Mouse (Mus musculus) kidney, embryonic 16.5 days (tissue): ENCODE measurements around the gene Pi4ka. TPM values are rescaled to one million over a fixed set of nuclear protein-coding genes. Genes with fewer than 3 reads are reported as not detected.
A peak's percentile ranks its signal among the peaks of the same experiment; 100 is the strongest.
"Not testable (repeated sequence)": the region's sequence is repeated elsewhere in the genome, so short reads cannot be mapped to it uniquely, and the experiment has no call there.

ENCODE experiments used
- ATAC-seq: fragments of 200-750 bp; cut with Nextera tagmentation; 2 replicates; pipeline ENCODE4 v1.8.0; 2017; ENCODE audit warnings: moderate TSS enrichment; ENCODE audit not compliant: low FRiP score, low TSS enrichment
- H3K27ac ChIP-seq: fragments of 300-500 bp; sonication (generic); 2 replicates; pipeline ENCODE4 v1.5.1; 2014; ENCODE audit warnings: low read length
- H3K27me3 ChIP-seq: fragments of 300-500 bp; sonication (generic); 2 replicates; pipeline ENCODE4 v1.6.1; 2014; ENCODE audit warnings: low read length, control low read depth, mixed read lengths; ENCODE audit not compliant: insufficient read depth
- H3K36me3 ChIP-seq: fragments of 300-500 bp; sonication (generic); 2 replicates; pipeline ENCODE4 v1.6.1; 2014; ENCODE audit warnings: low read length, control low read depth, mixed read lengths; ENCODE audit not compliant: insufficient read depth
- H3K4me1 ChIP-seq: fragments of 300-500 bp; sonication (generic); 2 replicates; pipeline ENCODE4 v1.6.1; 2014; ENCODE audit warnings: low read length, control low read depth, mixed read lengths; ENCODE audit not compliant: insufficient read depth
- H3K4me2 ChIP-seq: fragments of 300-500 bp; sonication (generic); replicated peaks from 2 replicates; pipeline ENCODE4 v1.6.1; 2014; ENCODE audit warnings: low read depth, low read length
- H3K4me3 ChIP-seq: fragments of 300-500 bp; sonication (generic); 2 replicates; pipeline ENCODE4 v1.5.1; 2014; ENCODE audit warnings: mild to moderate bottlenecking, low read length
- H3K9ac ChIP-seq: fragments of 300-500 bp; sonication (generic); replicated peaks from 2 replicates; pipeline ENCODE4 v1.6.1; 2014; ENCODE audit warnings: low read length
- H3K9me3 ChIP-seq: fragments of 300-500 bp; sonication (generic); 2 replicates; pipeline ENCODE4 v1.6.1; 2016; ENCODE audit warnings: low read length, control low read depth
- WGBS: fragments of 180-500 bp; shearing (Covaris S2); extraction: QIAGEN DNeasy Blood & Tissue Kit; methylation state at CpG from one replicate; pipeline ENCODE4 v1.1.7; 2014; 5-methylcytosine and 5-hydroxymethylcytosine counted together
- polyA plus RNA-seq: library from polyadenylated mRNA; unstranded; fragments of >200 nt; fragmentation: Nextera tagmentation; extraction: Ambion mirVana; gene quantifications from 2 replicates; pipeline ENCODE4 v1.2.1, GENCODE M21; 2015

The Pi4ka gene
- polyA plus RNA-seq, 1 experiment from 2014 or later = 39.1 TPM

DNA sequence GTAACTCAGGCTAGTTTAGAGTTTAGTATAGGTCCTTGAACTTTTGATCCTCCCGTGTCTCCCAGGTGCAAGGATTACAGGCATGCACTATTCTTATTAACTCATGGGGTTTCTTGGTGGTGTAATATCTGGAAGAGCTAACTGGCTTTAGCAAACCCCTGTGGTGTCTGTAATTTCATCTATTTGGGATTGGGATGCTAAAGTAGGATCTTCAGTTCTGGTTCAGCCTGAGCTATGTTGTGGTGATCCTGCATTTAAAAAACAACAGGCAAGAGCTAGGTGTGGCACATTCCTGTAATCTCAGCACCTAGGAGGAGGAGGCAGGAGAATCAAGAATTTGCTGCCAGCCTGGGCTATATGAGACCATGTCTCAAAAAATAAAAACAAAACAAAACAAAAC, 161.1 kb downstream of the Pi4ka start:
- H3K36me3 ChIP-seq = no peaks in the 10 kb centered on the region
- no peak overlapping the region for H3K4me3 ChIP-seq
- no peak overlapping the region for H3K27ac ChIP-seq
- H3K4me2 ChIP-seq = no peak overlapping the region
- no peak overlapping the region for H3K9ac ChIP-seq
- no peaks in the 10 kb centered on the region for H3K27me3 ChIP-seq
- no peak for ATAC-seq
- WGBS = 71% methylated on average over 1 of the region's 1 CpGs
- no peaks in the 10 kb centered on the region for H3K9me3 ChIP-seq
- H3K4me1 ChIP-seq = peaks cover 22% of the 10 kb centered on the region

- Histone ChIP-seq H3K4me2 (no peak overlapping the region), H3K27me3 (no peaks in the 10 kb centered on the region), H3K27ac (0 out of 2 replicates have a peak overlapping the region, but pooled peaks have one; percentile 8), H3K9ac (0 out of 2 replicates have a peak overlapping the region, but pooled peaks have one; percentile 14), H3K4me1 (peaks cover 19% of the 10 kb centered on the region), H3K9me3 (no peaks in the 10 kb centered on the region), H3K36me3 (no peaks in the 10 kb centered on the region), H3K4me3 (no peak overlapping the region)
- 40% methylated on average over 1 of the region's 1 CpGs for whole genome bisulfite sequencing
- ATAC-seq = no peak
Measured at GRCm38 (mm10) chr16:17243731-17244130, 162.4 kb downstream of the Pi4ka start.

DNA sequence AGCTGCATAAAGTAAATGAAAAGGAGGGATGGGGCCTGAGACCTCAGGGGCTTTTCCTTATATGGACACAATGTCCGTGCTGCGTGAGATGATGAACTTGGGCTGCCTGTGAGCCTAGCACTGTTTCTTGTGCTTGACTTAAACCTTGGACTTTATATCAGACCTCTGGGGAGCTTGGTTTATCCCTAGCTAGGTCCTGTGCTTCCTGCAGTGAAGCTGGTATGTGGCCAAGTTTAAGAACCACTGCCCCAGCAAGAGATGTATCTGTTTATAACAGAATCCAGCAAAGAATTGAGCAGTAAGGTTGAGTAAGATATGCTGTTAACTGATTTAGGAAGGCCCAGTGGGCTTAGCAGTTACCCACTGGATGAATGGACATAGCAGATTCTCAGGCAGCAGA, 166.7 kb downstream of the Pi4ka start:
- WGBS = 55% methylated on average over 2 of the region's 2 CpGs
- Histone ChIP-seq H3K4me3 (no peak overlapping the region), H3K4me1 (peaks cover 42% of the 10 kb centered on the region), H3K36me3 (no peaks in the 10 kb centered on the region), H3K4me2 (no peak overlapping the region), H3K27ac (no peak overlapping the region), H3K27me3 (no peaks in the 10 kb centered on the region), H3K9ac (no peak overlapping the region), H3K9me3 (no peaks in the 10 kb centered on the region)
- no peak for ATAC-seq

DNA sequence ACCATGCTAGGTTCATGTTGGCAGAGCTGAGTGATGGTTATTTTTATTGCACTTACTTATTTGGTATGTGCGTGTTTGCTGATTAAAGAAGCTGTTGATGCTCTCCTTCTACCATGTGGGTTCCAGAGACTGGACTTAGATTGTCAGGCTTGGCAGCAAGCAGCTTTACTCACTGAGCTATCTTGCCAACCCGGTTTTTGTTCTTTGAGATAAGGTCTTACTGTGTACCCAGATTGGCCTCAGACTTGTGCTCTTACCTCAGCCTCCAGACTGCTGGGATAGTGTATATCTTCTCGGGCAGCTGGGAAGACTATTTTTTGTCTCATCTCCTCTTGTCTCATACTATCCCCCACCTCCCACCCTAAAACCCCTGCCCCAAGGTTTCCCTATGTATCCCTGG, 168.5 kb downstream of the Pi4ka start:
- H3K27ac ChIP-seq = no peak overlapping the region
- no peak overlapping the region for H3K4me3 ChIP-seq
- H3K9me3 ChIP-seq = no peaks in the 10 kb centered on the region
- ATAC-seq = no peak
- no peaks in the 10 kb centered on the region for H3K27me3 ChIP-seq
- no peak overlapping the region for H3K9ac ChIP-seq
- H3K36me3 ChIP-seq = no peaks in the 10 kb centered on the region
- H3K4me1 ChIP-seq = peaks cover 37% of the 10 kb centered on the region
- no peak overlapping the region for H3K4me2 ChIP-seq
- 83% methylated on average over 3 of the region's 3 CpGs for WGBS

DNA sequence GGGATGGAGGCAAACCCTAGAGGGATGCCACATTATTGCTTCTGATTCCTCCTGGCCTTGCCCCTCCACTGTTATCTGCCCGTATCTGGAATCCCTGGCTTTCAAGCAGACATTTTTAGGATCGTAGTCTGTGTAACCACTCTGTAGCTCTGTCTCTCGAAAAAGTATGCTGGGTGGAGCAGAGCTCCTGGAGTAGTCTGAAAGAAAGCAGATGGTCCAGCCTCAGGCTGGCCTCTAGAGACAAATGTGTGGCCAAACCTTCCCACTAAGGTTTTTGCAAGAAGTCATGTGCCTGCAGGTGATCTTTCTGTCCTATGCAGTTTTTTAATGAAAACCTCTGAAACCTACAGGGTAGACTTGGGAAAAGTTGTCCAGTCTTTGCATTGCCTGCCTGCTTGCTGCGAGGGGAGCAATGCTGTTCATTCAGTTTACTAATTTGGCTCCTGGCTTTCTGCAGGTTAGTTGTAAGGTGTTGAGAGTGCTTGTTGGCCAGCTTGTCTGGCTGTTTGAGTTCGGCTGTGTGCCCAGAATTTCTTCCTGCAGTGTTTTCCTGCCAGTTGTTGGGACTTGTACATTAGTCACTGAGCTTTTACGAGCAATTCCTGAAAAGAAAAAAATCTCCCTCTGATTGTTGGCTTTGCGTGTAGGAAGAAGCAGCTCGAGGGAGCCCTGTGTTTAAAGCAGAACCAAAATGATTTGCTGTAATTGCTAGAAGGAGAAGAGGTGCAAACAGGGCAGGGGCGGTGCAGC, 171.0 kb downstream of the Pi4ka start:
- peaks cover 38% of the 10 kb centered on the region for H3K4me1 ChIP-seq
- H3K27me3 ChIP-seq = no peaks in the 10 kb centered on the region
- H3K9me3 ChIP-seq = peaks cover 3% of the 10 kb centered on the region; the same call in 1 of the 2 replicates
- 23% methylated on average over 9 of the region's 9 CpGs for WGBS
- H3K27ac ChIP-seq = peak overlapping the region; percentile 17
- peak overlapping the region; percentile 87 for H3K4me3 ChIP-seq
- ATAC-seq = no peak
- H3K36me3 ChIP-seq = no peaks in the 10 kb centered on the region
- H3K4me2 ChIP-seq = peak overlapping the region; percentile 91
- H3K9ac ChIP-seq = peak overlapping the region; percentile 96

DNA sequence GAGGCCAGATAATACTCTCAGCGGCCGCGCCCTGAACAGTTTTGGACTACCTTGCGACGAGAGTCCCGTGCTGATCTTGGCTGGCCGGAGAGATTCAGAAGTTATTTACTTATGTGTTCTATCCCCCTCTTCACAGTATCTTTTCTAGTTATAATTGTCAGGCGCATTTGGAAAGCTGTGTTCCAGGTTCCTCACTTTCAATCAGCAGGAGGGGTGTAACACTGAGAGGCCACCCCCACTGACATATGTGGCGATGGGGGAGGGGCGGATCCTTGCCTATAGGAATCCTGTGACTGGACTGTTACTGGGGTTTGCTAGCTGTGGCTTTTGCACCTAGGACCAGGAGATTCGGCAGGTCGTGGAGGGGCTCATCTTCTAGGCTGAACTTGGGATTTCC, 171.6 kb downstream of the Pi4ka start:
- Histone ChIP-seq H3K27me3 (no peaks in the 10 kb centered on the region), H3K9me3 (peaks cover 7% of the 10 kb centered on the region; the same call in 1 of the 2 replicates), H3K4me1 (peaks cover 37% of the 10 kb centered on the region), H3K4me3 (peak overlapping the region; percentile 87), H3K4me2 (peak overlapping the region; percentile 91), H3K9ac (peak overlapping the region; percentile 96), H3K27ac (peak overlapping the region; percentile 87; the same call in 1 of the 2 replicates), H3K36me3 (no peaks in the 10 kb centered on the region)
- 1% methylated on average over 12 of the region's 12 CpGs for WGBS
- ATAC-seq = no peak

DNA sequence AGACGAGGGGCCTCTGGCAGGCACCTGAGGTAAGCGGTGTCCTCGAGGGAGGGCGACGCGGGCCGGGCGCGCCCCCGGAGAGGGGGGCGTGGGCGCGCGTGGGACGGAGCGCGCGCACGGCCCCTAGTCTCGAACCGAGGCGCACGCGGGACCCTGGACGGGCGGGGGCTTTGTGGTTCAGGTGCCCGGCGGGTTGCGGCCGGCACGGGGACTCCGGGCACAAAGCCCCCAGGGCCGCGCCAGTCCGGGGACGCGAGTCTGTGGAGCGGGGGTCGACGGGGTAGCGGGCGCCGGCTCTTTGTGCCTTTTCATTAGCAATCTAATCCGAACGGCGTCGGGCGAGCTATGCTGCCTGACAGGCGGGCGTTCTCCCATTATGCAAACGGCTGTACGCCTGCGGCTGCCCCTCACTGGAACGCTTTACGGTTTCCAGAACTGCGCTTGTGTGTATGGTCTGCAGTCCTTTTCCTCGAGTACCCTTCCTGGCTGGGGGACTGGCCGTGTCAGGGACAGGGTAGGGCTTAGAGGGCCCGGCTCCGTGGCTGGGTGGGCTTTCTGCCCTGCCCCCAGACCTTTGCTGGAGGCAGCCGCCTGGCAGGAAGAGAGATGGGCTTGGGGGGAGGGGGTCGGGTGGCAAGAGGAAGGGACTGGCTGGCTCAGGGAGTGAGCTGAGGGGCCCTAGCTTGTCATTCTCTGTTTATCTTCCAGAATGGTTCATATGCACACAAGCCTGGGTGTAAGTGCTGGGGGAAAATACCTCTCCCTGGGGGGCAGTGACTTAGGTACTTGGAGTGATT, 172.2 kb downstream of the Pi4ka start:
- Histone ChIP-seq H3K4me1 (peaks cover 31% of the 10 kb centered on the region), H3K9ac (peak overlapping the region; percentile 96), H3K9me3 (peaks cover 7% of the 10 kb centered on the region; the same call in 1 of the 2 replicates), H3K36me3 (no peaks in the 10 kb centered on the region), H3K4me3 (peak overlapping the region; percentile 87), H3K4me2 (peak overlapping the region; percentile 91), H3K27me3 (no peaks in the 10 kb centered on the region), H3K27ac (peak overlapping the region; percentile 87)
- peak; percentile 55 for ATAC-seq
- under 1% methylated on average over 55 of the region's 62 CpGs for WGBS

DNA sequence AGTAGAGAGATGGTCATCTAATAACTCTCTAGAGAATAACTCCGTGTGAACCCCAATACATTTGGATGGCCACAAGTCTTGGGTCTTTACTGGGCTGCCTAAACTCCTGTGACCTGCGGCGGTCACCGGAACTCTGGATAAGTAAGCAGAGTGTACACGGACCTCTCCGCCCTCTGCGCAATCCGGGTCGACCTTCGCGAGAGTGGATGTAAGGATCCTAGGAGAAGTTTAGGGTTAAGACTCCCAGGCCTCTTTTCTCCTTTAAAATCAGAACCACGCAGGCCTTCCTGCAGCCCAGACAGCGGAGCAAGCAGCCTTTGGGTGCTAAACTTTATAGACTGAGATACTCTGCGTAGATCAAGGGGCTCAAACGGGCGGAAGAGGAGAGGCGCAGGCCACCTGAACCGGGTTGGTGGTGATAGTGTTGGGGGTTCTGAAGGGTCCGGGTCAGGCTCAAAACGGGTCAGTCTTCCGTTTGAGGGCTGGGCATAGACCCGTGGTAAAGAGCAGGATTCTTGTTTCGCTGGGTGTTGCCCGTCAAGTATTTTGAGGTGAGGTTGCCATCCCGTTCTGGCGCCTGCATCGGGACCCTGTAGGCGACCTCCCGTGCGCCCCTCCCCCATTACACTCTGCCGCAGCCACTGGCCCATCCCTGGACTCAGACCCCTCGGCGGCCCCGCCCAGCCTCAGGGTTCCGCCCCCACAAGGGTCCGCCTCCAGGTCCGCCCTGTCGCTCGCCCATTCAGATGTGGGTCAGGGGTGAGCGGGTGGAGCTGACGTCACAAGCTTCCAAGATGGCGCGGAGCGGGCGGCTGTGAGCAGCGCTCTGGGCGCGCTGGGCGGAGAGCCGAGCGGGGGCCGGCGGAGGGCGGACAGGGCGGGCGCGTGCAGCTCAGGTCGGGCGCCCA, 173.1 kb downstream of the Pi4ka start, which contains the start of gene Hic2:
Gene Hic2, plus strand, starts transcription at position 779 of the 908 bp plus-strand sequence.
- Histone ChIP-seq H3K9me3 (peaks cover 7% of the 10 kb centered on the region; the same call in 1 of the 2 replicates), H3K4me3 (peak within 1 kb of the TSS; percentile 87), H3K4me2 (peak within 1 kb of the TSS; percentile 91), H3K36me3 (no peaks in the 10 kb centered on the region), H3K27ac (peak within 1 kb of the TSS; percentile 87), H3K4me1 (peaks cover 26% of the 10 kb centered on the region), H3K9ac (peak within 1 kb of the TSS; percentile 96), H3K27me3 (no peaks in the 10 kb centered on the region)
- peak; percentile 99 for ATAC-seq
- WGBS = 1% methylated on average over 53 of the region's 59 CpGs

DNA sequence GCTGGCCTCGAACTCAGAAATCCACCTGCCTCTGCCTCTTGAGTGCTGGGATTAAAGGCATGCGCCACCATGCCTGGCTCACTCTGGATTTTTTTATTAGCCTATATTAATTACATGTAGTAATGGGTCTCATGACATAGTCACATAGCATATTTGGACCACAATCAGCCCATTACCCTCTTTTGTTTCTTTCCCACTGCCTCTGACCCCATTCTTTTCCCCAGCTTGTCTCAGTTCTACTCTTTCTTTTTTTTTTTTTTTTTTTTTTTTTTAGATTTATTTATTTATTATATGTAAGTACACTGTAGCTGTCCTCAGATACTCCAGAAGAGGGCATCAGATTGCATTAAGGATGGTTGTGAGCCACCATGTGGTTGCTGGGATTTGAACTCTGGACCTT, 174.6 kb downstream of the Pi4ka start:
- H3K9ac ChIP-seq, H3K36me3 ChIP-seq, H3K27ac ChIP-seq, ATAC-seq, H3K4me3 ChIP-seq, H3K4me2 ChIP-seq, H3K9me3 ChIP-seq, H3K27me3 ChIP-seq: not testable (repeated sequence)
- peaks cover 26% of the 10 kb centered on the region for H3K4me1 ChIP-seq
- WGBS = 89% methylated on average over 2 of the region's 2 CpGs
